Mouse (Mus musculus) E14TG2a.4 (cell line): Measurements from ENCODE around the gene Gnb2.

Experiments
- CTCF ChIP-seq: conservative IDR thresholded peaks from 2 replicates; pipeline ENCODE4 v1.5.1; 2014; ENCODE audit warnings: low read length
- NANOG ChIP-seq: IDR thresholded peaks from 2 replicates; pipeline ENCODE4 v1.6.1; 2014; ENCODE audit warnings: borderline replicate concordance, low read length, mixed read lengths
- POU5F1 ChIP-seq: IDR thresholded peaks from 2 replicates; pipeline ENCODE4 v1.6.1; 2014; ENCODE audit warnings: low read length, borderline replicate concordance

DNA sequence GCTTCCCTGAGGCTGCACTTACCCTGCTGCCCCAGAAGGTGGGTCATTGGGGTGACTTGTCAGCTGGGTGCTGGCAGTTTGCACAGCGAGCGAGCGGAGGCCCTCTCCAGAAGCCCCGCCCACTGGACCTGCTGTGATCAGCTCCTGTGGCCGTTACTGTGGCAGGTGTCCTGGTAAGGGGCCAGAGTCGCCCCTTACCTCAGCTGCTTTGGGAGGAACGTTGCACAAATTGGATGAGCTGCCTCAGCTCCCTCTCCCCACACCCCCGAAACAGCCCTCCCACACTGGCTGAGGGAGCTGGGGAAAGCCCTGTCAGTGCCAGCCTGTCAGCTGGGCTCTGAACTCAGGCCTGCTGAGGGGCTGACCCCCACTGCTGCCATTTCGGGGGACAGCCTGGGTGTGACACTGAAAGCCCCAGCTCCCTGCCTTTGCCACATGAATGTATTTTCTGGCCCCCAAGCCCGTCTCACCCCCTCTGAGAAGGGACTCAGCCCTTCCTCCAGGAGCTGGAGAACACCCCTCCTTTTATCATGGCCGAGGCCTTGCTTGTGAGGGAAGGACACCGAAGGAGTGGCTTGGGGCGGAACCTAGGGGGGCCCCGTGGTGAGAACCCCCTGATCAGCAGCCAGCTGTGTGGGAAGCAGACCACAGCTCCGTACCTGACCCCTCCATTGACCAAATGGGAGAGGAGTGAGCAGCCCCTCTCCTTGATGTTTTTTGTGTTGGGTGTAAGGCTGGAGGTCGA is 6.9 kb downstream of the Gnb2 start:
- TF ChIP-seq CTCF = no peak
- TF ChIP-seq NANOG = no peak
- TF ChIP-seq POU5F1 = no peak
